Mouse (Mus musculus) gastrocnemius, postnatal 36 days (tissue): ENCODE measurements at regions not wholly inside any gene's neighbourhood (a gene's known extent, or its start where the extent isn't known, plus 50 kb on each side); places are given as distances from the start of the nearest gene placed in this dataset.

ENCODE experiments used
- DNase-seq, 2 experiments: peaks; one replicate each; pipeline ENCODE4 v3.0.0; 2022
- intact Hi-C: fragments of 180-260 bp; cut with DNase I; formaldehyde crosslinking; loops from one replicate; pipeline ENCODE4 v1.15.1; 2025

GRCm38 (mm10) chr5:82472146-82472545 lies 882.8 kb downstream of the Tecrl start:
- intact Hi-C loops: no loop called here
- no peak for DNase-seq

- no peak for DNase-seq
- intact Hi-C loops: no loop called here
These were observed 890.7 kb downstream of the Tecrl start for GRCm38 (mm10) chr5:82464272-82464671.

GRCm38 (mm10) chr5:82441288-82441687 lies 913.7 kb downstream of the Tecrl start:
- DNase-seq: no peak
- intact Hi-C loops: no loop called here

GRCm38 (mm10) chr5:82440126-82440525 lies 914.9 kb downstream of the Tecrl start:
- intact Hi-C loops: no loop called here
- no peak for DNase-seq

- intact Hi-C loops: no loop called here
- no peak for DNase-seq
These were observed 934.6 kb downstream of the Tecrl start for GRCm38 (mm10) chr5:82420396-82420795.

GRCm38 (mm10) chr5:82396632-82397234 lies 958.3 kb downstream of the Tecrl start:
- DNase-seq: no peak
- intact Hi-C loops: no loop called here

- DNase-seq: no peak
- intact Hi-C loops: no loop called here
These were observed 993.4 kb downstream of the Tecrl start for GRCm38 (mm10) chr5:82361624-82362023.

GRCm38 (mm10) chr5:82356336-82356735 lies 998.7 kb downstream of the Tecrl start:
- intact Hi-C loops: no loop called here
- DNase-seq: no peak

GRCm38 (mm10) chr5:82351089-82351488 lies 1003.9 kb downstream of the Tecrl start:
- DNase-seq: no peak
- intact Hi-C loops: no loop called here

GRCm38 (mm10) chr5:82346672-82347071 lies 1008.3 kb downstream of the Tecrl start:
- intact Hi-C loops: no loop called here
- peak in 1 of 2 experiments; percentile 13 for DNase-seq

- intact Hi-C loops: no loop called here
- no peak for DNase-seq
These were observed 1030.6 kb downstream of the Tecrl start for GRCm38 (mm10) chr5:82324354-82324753.

GRCm38 (mm10) chr5:82319709-82320333 lies 1035.2 kb downstream of the Tecrl start:
- intact Hi-C loops: no loop called here
- DNase-seq: no peak

GRCm38 (mm10) chr5:82312054-82312453 lies 1042.9 kb downstream of the Tecrl start:
- intact Hi-C loops: no loop called here
- DNase-seq: no peak

- no peak for DNase-seq
- intact Hi-C loops: no loop called here
These were observed 1066.7 kb downstream of the Tecrl start for GRCm38 (mm10) chr5:82288069-82288845.

- intact Hi-C loops: no loop called here
- no peak for DNase-seq
These were observed 1101.5 kb downstream of the Tecrl start for GRCm38 (mm10) chr5:82253356-82254104.

- intact Hi-C loops: no loop called here
These were observed 1128.7 kb downstream of the Tecrl start for GRCm38 (mm10) chr5:82226329-82226728.

GRCm38 (mm10) chr5:82223622-82224021 lies 1131.4 kb downstream of the Tecrl start:
- intact Hi-C loops: no loop called here
- no peak for DNase-seq

More at GRCm38 (mm10) chr5:82226329-82226728, 1128.7 kb downstream of the Tecrl start:
- no peak for DNase-seq

GRCm38 (mm10) chr5:82203606-82204005 lies 1151.4 kb downstream of the Tecrl start:
- intact Hi-C loops: loop anchor here (10.0 kb wide), 1 partner anchor 1121 kb away; no protein-coding TSS in a partner anchor
- DNase-seq: no peak
